Mouse (Mus musculus) erythroblast, adult 5-6 weeks (primary cell): ENCODE data around the gene Mmachc. TPM values are rescaled to one million over a fixed set of nuclear protein-coding genes. Genes with fewer than 3 reads are reported as not detected.

ENCODE experiments used
- ATAC-seq: replicated peaks from 2 replicates; pipeline ENCODE4 v1.8.0; 2016; ENCODE audit warnings: moderate number of reproducible peaks, mild to moderate bottlenecking, moderate TSS enrichment, inconsistent platforms; ENCODE audit not compliant: poor library complexity, low FRiP score, severe bottlenecking
- total RNA-seq, 2 experiments: library from RNA; stranded (forward) in 1 of 2; stranded (reverse) in 1 of 2; fragments of 150-400 nt in 1 of 2; fragments of 200-764, 138-1000 nt in 1 of 2; gene quantifications; 2 replicates each; pipeline versions ENCODE4 v1.2.3 to v1.2.4; 2015 to 2017; ENCODE audit warnings: low replicate concordance in 2 of 2

Gene Mmachc
- total RNA-seq (2015; ENCODE audit: low replicate concordance) (4.2 and 4.4 TPM in 2 replicates), total RNA-seq (2017; ENCODE audit: low replicate concordance) (1.8 and 5.4 TPM in 2 replicates)

GRCm38 (mm10) chr4:116708201-116708764 lies at the start of gene Mmachc, which contains the start of gene Ccdc163:
TSS of gene Mmachc (minus strand) at chr4:116708406.
TSS of gene Ccdc163 (plus strand) at chr4:116708509.
- ATAC-seq, result peak; percentile 97

- ATAC-seq, result no peak
These were observed 41.5 kb upstream of the Mmachc start for GRCm38 (mm10) chr4:116749750-116750149.

- ATAC-seq, result no peak
These were observed 31.0 kb upstream of the Mmachc start for GRCm38 (mm10) chr4:116738972-116739751.

- no peak for ATAC-seq
These were observed 26.8 kb upstream of the Mmachc start for GRCm38 (mm10) chr4:116734996-116735395.

GRCm38 (mm10) chr4:116732355-116732754 lies 24.1 kb upstream of the Mmachc start:
- no peak for ATAC-seq

GRCm38 (mm10) chr4:116731077-116731476 lies 22.9 kb upstream of the Mmachc start:
- ATAC-seq, result no peak

- ATAC-seq, result no peak
These were observed 21.3 kb upstream of the Mmachc start for GRCm38 (mm10) chr4:116729532-116729931.

- ATAC-seq, result no peak
These were observed 19.2 kb upstream of the Mmachc start for GRCm38 (mm10) chr4:116727401-116727800.

- ATAC-seq, result no peak
These were observed 17.2 kb upstream of the Mmachc start for GRCm38 (mm10) chr4:116725444-116725843.

- ATAC-seq, result no peak
These were observed 14.0 kb upstream of the Mmachc start for GRCm38 (mm10) chr4:116722230-116722629.

- peak; percentile 34 for ATAC-seq
These were observed 13.0 kb upstream of the Mmachc start for GRCm38 (mm10) chr4:116721098-116721628.

- peak; percentile 96 for ATAC-seq
These were observed 12.3 kb upstream of the Mmachc start, which contains the start of gene Tesk2 for GRCm38 (mm10) chr4:116720343-116721097. TSS of gene Tesk2 (plus strand) at chr4:116720948.

- ATAC-seq, result peak; percentile 66
These were observed 11.2 kb upstream of the Mmachc start for GRCm38 (mm10) chr4:116719396-116719795.

- no peak for ATAC-seq
These were observed 4.3 kb upstream of the Mmachc start for GRCm38 (mm10) chr4:116712536-116712935.

GRCm38 (mm10) chr4:116710154-116710553 lies 1.9 kb upstream of the Mmachc start:
- ATAC-seq, result no peak

- ATAC-seq, result peak; percentile 42; the same call in 1 of the 2 replicates
These were observed 685 bp upstream of the Mmachc start for GRCm38 (mm10) chr4:116708791-116709390.

- no peak for ATAC-seq
These were observed 540 bp downstream of the Mmachc start for GRCm38 (mm10) chr4:116707666-116708065.

- ATAC-seq, result peak; percentile 59
These were observed 4.4 kb downstream of the Mmachc start for GRCm38 (mm10) chr4:116703804-116704203.

- ATAC-seq, result no peak
These were observed 7.2 kb downstream of the Mmachc start for GRCm38 (mm10) chr4:116700964-116701363.
